Mouse (Mus musculus) liver, embryonic 18 days (tissue): ENCODE measurements around the gene Ahcyl1. TPM values are rescaled to one million over a fixed set of nuclear protein-coding genes. Genes with fewer than 3 reads are reported as not detected.

Source experiments
- polyA plus RNA-seq: library from polyadenylated mRNA; depleted of rRNA; stranded (reverse); fragments of >200 nt; gene quantifications from 2 replicates; pipeline ENCODE4 v1.2.3, GENCODE M21; 2012; rRNA removed

The Ahcyl1 gene
- 34.1 and 38.5 TPM in 2 replicates for polyA plus RNA-seq

DNA sequence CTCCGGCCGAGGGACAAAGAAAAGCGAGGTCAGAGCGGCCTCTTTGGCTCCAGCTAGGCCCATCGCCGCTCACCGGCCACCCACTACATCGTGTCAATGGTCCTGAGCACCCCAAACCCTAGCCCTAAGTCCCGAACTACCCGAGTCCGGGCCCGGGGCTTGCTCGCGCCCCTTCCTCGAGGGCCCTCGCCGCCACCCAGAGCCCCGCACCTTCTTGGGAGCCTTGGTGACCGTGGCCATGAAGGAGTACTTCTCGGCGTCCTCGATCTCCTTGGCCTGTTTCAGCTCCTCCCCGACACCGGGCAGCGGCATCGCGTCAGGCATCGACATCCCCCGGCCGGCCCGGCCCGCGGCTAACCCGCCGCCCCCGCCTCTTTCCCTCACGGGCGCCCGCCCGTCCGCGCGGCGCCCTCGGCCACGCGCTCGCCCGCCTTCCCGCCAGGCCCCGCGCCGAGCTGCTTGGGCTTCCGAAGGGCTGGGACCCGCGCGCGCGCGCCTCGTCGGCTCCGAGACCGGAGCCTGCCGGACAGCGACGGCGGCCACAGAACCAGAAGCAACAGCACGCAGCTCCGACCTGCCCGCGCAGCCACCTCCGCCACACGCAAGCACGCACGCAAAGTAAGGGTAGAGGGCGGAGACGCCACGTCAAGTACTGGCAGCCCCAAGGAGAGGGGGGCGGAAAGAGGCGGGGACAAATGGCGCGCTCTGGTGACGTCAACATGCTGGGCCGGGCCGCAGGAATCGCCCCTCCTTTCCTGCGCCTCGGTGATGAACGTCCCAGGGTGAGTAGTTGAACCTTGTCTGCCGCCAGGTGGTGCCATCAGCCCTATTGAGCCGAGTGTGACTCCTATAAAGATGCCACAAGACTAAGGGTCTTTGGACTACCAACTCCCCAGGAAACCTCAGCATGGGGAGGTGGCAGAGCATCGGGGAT lies at the start of gene Ahcyl1:
Gene Ahcyl1, minus strand, starts transcription at position 613 of the 934 bp plus-strand sequence.

DNA sequence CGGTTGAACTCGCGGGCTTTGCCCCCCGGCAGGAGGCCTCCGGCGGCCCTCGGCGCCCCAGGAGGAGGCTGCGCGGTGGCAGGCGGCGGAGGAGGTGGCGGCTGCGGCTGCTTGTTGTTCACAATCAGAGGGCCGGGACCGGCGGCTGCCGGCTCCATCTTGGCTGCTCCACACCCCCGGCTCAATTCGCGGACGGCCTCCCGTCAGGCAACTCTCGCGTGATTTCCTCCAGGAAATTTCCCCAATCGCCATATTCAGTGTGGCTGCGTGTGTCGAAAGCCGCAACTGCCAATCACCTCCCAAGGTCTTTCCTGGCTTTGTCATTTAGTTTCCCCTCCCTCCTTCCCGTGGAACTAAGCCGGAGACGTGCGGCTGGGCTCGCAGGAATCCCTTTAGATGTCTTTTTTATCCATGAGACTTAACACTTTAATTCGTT lies 64.8 kb downstream of the Ahcyl1 start, which contains the start of gene Strip1:
Gene Strip1, minus strand, starts transcription at position 172 of the 436 bp plus-strand sequence.

GRCm38 (mm10) chr3:107630682-107631522 lies 65.5 kb downstream of the Ahcyl1 start, which contains the start of gene Gm10961:
Gm10961 (plus strand) TSS chr3:107631322.

Other genes with a start within 250 kb of the Ahcyl1 start
- gene Kcnc4, start 237.0 kb downstream of the Ahcyl1 start, polyA plus RNA-seq = 0.01 TPM in 1 of 2 replicates, not detected in the other
- gene Slc6a17, start 178.5 kb downstream of the Ahcyl1 start, polyA plus RNA-seq = 0.05 and 0.06 TPM in 2 replicates
- gene Ubl4b, start 141.5 kb downstream of the Ahcyl1 start, polyA plus RNA-seq = not detected in 2 replicates
- 0.01 TPM in 1 of 2 replicates, not detected in the other for gene Alx3, start 101.5 kb downstream of the Ahcyl1 start, polyA plus RNA-seq
- gene Gm10961, start 65.2 kb downstream of the Ahcyl1 start, polyA plus RNA-seq = not detected in 2 replicates
- gene Strip1, start 64.9 kb downstream of the Ahcyl1 start, polyA plus RNA-seq = 10.2 and 10.7 TPM in 2 replicates
- gene Csf1, start 63.9 kb upstream of the Ahcyl1 start, polyA plus RNA-seq = 5.3 and 6.5 TPM in 2 replicates
- gene Eps8l3, start 180.7 kb upstream of the Ahcyl1 start, polyA plus RNA-seq = 0.01 and 0.25 TPM in 2 replicates
- gene Gstm5, start 199.3 kb upstream of the Ahcyl1 start, polyA plus RNA-seq = 90.3 and 108 TPM in 2 replicates
- 77.7 and 99.4 TPM in 2 replicates for gene Gstm7, start 235.3 kb upstream of the Ahcyl1 start, polyA plus RNA-seq
- gene Gstm6, start 247.2 kb upstream of the Ahcyl1 start, polyA plus RNA-seq = 12.9 and 18.0 TPM in 2 replicates